Mouse (Mus musculus) liver, embryonic 18 days (tissue): ENCODE results near the gene Gm30083. TPM values are rescaled to one million over a fixed set of nuclear protein-coding genes. Genes with fewer than 3 reads are reported as not detected.

Experiments
- polyA plus RNA-seq: library from polyadenylated mRNA; depleted of rRNA; stranded (reverse); fragments of >200 nt; gene quantifications from 2 replicates; pipeline ENCODE4 v1.2.3, GENCODE M21; 2012; rRNA removed

Gene Gm30083
- polyA plus RNA-seq: not detected in 2 replicates

DNA sequence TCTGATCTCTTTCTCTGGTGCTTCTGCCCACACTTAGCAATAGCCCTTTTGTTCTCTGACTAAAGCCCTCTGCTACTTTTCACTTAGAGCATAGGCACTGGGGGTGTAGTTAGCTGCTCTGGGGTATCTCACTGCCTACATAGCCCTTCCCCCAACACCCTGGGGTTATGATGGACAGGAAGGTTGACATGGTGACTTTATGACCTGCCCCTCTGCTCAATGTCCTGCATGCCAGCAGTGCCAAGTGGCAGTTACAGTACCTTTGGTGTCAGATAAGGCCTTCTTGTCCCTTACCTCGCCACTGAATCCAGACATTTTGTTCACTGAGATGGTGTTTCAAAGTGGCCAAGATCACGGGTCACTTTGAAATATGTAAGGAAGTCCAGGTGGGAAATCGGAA lies at the start of gene Gm30083:
Gm30083 (minus strand) TSS at position 120 of the 400 bp plus-strand sequence.

DNA sequence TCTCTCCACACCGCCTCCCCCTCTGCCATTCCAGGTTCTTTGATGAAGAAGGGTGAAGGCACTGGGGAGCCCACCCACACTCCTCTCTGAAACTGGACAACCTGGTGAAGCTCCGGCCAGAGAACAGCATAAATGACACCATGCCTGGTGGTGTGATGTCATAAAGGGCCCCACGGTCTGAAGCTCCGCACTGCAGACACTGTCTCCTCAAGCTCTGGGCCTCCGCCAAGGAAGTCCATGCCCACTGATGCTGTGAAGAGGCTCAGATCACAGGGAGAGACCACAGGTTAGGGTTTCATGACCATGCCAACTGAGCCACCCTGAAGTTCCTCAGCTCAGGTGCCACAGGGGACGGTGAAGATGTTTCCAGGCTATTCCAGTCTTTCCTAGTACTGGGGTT lies 37.5 kb upstream of the Gm30083 start, which contains the start of gene Antxrl:
Antxrl (plus strand) TSS at position 192 of the 400 bp plus-strand sequence.

DNA sequence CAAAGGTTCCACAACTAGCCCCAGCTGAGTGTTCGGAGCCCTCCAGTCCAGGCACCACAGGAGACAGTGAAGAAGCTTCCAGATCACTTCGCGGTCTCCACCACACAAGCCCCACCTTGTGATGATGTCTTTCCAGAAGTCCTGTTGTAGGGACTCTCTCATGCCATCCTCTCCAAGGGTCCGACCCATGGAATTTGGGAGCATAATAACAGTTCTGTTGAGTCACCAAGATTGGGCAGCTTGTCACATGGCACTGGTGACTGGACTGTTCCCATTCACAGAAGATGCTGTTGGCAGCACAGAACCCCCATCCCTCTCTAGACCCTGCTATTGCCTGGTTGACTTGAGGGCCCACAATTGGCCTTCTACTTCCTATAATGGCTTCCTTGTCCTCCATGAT lies 1.4 kb upstream of the Gm30083 start, which contains the start of gene Gm5460:
Gm5460 (plus strand) TSS at position 378 of the 400 bp plus-strand sequence.

DNA sequence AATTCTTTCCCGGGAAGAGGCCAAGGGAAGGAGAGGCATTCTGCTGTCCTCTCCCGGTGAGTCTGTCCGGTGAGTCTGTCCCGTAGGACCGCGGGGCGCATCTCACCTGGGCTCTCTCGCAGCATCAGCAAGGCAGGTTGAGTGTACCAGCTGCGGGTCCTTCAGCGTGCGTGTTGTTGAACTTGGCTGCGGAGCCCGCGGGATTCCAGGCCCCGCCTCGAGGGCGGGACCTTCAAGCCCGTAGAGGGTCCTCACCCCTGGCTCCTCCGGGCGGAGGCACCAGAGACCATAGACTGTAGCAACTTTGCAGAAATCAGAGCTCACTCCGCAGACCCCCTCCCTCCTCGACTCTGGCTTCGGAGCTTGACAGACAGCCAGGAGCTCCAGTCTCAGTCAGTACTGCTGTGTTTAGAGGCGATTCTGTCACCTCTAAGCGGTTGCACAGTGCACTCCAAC lies 36.4 kb downstream of the Gm30083 start, which contains the start of gene Zfp488:
Zfp488 (minus strand) TSS at position 161 of the 456 bp plus-strand sequence.

DNA sequence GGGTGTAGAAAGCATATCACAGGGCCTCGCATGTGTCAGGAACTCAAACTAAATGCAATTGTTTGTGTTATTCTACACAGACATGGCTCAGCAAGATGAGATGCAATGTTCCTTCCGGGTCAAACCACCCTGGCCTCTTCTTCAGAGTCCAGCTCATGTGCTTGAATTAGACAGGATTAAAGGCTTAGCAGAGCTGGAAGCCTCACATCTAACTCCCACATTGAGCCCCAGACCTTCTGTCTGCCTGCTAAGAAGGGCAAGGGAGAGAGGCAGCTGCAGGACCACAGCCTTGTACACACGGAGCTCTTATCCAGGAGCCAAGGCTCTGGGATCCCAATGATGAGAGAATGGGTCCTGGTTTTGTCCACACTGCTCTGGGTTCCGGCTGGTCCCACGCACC lies 61.2 kb downstream of the Gm30083 start, which contains the start of gene Rbp3:
Rbp3 (plus strand) TSS at position 243 of the 400 bp plus-strand sequence.

DNA sequence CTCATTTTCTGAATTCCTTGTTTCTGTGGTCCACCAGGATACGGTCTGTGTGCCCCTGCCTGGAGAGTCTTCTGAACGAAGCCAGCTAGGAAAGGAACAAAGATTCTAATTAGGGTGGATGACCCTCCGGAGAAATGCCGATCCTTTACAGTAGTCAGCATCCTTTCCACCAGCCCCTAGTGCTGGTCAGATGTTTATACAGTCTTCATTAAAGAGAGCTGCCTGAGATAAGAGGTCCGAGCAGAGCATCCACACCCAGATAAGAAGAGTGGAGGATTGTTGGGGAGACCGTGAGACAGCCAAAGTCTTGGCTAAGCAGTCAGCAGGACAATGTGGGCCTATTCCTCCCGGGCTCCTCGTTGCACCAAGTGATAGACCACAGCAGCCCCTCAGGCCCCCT lies 74.2 kb downstream of the Gm30083 start, which contains the start of gene Gdf2:
Gdf2 (plus strand) TSS at position 301 of the 400 bp plus-strand sequence.

Other genes with a start within 250 kb of the Gm30083 start
- gene Gdf10, start 91.6 kb downstream of the Gm30083 start, polyA plus RNA-seq: 6.7 and 8.1 TPM in 2 replicates
- 5.9 and 6.6 TPM in 2 replicates for gene Gdf2, start 74.1 kb downstream of the Gm30083 start, polyA plus RNA-seq
- 0.01 and 0.02 TPM in 2 replicates for gene Rbp3, start 61.2 kb downstream of the Gm30083 start, polyA plus RNA-seq
- gene Zfp488, start 36.4 kb downstream of the Gm30083 start, polyA plus RNA-seq: 0.01 TPM in 1 of 2 replicates, not detected in the other
- gene Gm5460, start 1.6 kb upstream of the Gm30083 start, polyA plus RNA-seq: not detected in 2 replicates
- not detected in 2 replicates for gene Antxrl, start 37.5 kb upstream of the Gm30083 start, polyA plus RNA-seq
- gene Anxa8, start 70.8 kb upstream of the Gm30083 start, polyA plus RNA-seq: 0.52 and 0.73 TPM in 2 replicates
- not detected in 2 replicates for gene A630023A22Rik, start 87.6 kb upstream of the Gm30083 start, polyA plus RNA-seq
- 0.01 TPM in 2 replicates for gene Npy4r, start 137.3 kb upstream of the Gm30083 start, polyA plus RNA-seq
- gene Gprin2, start 186.5 kb upstream of the Gm30083 start, polyA plus RNA-seq: 0.02 and 0.07 TPM in 2 replicates
- gene Syt15, start 204.4 kb upstream of the Gm30083 start, polyA plus RNA-seq: 0.43 and 0.53 TPM in 2 replicates